Mouse (Mus musculus): ENCODE data around the gene Fbn1.

- TF ChIP-seq EP300 (optimal IDR thresholded peaks at IDR 0.05) (no peak), CTCF (IDR thresholded peaks at IDR 0.05; ENCODE audit: low read depth) (no peak)
Measured at GRCm38 (mm10) chr2:125369666-125370065, 138.1 kb downstream of the Fbn1 start.

All from stomach, postnatal 0 days (tissue).